Mouse (Mus musculus): Measurements from ENCODE around the gene Ranbp10. TPM values are rescaled to one million over a fixed set of nuclear protein-coding genes. Genes with fewer than 3 reads are reported as not detected.

Ranbp10 gene
- 17.1 TPM for polyA plus RNA-seq (2015; fragmentation: Illumina TruSeq; extraction: RNeasy Lipid Tissue Mini Kit (QIAGEN cat#74804); ENCODE audit: low read depth, low replicate concordance)

DNA sequence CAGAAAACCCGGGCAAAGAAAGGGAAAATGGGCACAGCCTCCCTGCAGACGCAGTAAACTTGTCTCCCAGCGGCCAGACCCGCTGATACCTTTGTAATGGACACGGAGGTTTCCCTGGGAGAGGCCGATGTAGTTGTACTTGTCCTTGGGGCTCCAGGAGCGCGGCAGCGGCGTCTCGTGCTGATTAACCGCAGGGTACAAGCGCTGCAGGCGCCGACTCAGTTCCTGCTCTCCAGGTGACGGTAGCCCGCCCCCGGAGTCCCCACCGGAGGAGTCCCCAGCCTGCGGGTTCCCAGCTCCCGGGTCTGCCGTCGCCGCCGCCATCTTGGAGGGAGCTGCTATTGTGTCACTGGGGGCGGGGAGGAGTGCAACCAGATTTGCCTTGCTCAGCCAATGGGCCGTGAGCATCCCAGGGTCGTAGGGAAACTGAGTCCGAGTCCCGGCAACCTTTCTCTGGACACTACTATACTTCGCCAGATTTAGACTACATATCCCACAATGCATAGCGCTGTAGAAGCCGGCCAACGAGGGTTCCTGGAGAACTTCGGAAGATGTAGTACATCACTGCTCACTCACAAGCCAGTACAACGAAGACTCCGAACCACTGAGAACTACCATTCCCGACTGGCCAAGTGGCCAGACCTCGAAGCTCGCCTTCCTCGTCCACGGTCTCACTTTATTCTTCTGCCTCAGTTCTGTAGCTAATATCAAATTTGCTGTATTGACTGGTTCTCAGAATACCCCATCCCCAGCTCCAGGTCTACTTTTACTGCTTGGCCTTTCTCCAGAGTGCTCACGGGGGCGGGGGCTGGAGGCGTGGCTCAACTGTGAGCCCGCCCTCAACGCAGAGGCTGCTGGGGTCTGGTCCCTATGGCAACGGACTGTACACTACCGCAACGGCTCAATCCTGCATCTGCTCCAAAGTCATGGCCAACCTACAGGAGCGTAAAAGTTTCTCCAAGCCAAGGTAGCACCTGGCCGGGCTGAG lies at the start of gene Ranbp10, which contains the start of gene Tsnaxip1:
TSS of gene Ranbp10 (minus strand) at position 490 of the 988 bp plus-strand sequence.
TSS of gene Tsnaxip1 (plus strand) at position 871 of the 988 bp plus-strand sequence.

DNA sequence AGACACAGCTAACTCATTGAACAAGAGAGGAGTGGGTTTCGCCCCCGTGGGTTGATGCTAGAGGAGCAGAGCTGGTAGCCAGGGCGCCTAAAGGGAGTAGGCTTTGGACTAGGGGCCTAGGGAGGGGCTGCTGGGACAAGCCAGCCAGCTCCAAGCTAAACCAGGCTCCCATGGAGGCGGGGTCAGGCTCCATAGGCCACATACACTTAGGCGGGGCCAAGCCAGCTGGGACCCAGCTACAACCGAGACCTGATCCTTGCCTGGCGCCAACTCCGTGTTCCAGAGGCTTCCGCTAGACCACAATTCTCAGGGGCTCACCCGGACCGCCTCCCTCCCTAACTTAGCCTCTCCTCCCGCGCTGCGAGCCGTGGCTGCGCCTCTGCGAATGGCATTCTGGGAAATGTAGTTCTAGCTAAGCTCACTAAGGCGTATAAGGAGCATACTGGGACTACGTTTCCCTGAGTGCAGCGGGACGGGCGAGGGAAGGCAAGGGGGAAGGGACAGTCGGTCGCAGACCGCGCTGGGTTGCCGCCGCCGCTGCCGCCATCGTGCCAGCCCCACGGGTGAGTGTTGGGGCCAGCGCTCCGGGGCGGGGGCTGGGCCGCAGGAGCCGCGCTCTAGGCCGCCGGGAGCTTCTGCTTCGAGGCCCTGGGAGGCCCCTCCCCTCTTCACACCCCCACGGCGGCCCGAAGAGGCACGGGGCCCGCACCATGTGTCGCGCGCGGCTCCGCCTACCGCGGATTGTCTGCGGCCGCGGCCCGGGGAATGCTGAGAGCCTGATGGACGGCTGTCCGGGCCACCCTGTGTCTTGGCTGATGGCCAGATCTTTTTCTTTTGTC lies 33.2 kb upstream of the Ranbp10 start, which contains the start of gene Nutf2:
TSS of gene Nutf2 (plus strand) at position 438 of the 839 bp plus-strand sequence.

DNA sequence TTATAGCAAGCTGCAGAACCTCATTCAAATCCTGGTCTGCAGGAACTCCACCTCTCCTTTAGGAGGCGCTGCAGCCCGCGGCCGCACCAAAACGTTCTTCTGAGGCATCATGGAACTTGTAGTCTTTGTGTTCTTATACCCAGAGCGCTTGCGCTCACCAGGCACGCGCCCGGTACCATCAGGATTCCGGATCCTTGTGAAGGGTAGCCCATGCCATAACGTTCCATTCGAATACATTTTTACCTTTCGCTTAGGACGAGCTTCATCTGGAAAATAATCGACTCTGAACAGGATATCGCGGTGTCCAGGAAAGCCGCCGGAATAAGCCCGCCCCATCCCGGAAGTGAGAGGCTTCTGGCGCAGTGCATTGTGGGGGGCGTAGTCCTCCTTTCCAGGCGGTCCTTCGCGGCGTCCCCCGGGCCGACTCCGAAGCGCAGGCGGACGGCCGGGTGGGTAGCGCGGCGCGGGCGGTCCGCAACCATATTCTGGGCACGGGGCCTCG lies 27.6 kb upstream of the Ranbp10 start, which contains the start of gene Thap11:
TSS of gene Thap11 (plus strand) at position 418 of the 502 bp plus-strand sequence.

DNA sequence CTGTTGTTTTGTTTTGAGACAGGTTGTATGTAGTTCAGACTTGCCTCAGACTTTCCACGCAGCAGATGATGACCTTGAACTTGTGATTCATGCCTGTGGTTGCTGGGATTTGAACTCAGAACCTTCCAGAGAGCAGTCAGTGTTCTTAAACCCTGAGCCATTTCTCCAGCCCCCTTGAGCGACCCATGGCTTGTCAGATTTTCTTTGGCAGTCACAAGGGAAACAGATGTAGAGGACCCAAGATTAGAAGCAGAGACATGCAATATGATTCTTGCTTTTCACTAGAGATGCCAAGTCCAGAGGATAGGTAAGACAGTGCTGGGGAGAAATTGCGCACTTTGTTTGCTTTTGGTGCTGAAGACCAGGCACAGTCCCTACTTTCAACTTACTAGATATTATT lies 26.0 kb upstream of the Ranbp10 start, which contains the start of gene Cenpt:
TSS of gene Cenpt (minus strand) at position 101 of the 400 bp plus-strand sequence.

DNA sequence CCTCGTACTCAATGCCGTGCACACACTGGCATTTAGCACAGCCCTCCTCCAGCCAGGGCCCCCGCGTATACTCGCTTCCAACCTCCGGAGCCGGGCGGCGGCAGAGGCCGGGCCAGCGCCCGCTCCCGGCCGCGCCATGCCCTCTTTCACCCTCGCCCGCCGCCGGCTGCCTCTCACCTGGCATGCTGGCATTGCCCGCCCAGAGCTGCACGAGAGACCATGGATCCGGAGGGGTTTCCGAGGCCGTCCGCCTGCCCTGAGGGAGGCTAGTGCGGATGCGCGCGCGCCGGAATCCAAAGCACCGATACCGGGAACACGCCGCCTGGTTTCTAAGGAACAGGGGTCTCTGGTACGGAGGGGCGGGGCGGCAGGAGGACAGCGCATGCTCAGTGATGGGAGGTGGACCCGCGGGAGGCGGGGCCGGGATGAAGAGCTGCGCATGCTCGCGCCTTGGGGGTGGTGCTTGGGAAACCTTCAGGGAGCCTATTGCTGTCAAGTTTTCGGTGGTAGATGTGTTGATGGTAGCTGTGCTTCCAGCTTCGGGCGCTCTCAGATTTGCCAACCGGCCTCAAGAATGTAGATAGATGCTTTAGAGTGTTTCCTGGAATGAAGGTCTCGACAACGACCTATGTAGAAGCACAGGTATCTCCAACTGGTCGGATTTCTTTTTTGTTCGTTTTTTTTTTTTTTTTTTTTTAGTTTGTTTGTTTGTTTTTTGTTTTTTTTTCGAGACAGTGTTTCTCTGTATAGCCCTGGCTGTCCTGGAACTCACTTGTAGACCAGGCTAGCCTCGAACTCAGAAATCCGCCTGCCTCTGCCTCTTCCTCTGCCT lies 68.7 kb downstream of the Ranbp10 start, which contains the start of gene Gfod2:
TSS of gene Gfod2 (minus strand) at position 388 of the 832 bp plus-strand sequence.

Other genes with a start within 250 kb of the Ranbp10 start
- gene Ripor1, start 222.1 kb downstream of the Ranbp10 start, polyA plus RNA-seq (2015; fragmentation: Illumina TruSeq; extraction: RNeasy Lipid Tissue Mini Kit (QIAGEN cat#74804); ENCODE audit: low read depth, low replicate concordance), result 42.2 TPM
- 56.7 TPM for gene Ctcf, start 190.8 kb downstream of the Ranbp10 start, polyA plus RNA-seq (2015; fragmentation: Illumina TruSeq; extraction: RNeasy Lipid Tissue Mini Kit (QIAGEN cat#74804); ENCODE audit: low read depth, low replicate concordance)
- not detected for gene Agrp, start 190.0 kb downstream of the Ranbp10 start, polyA plus RNA-seq (2015; fragmentation: Illumina TruSeq; extraction: RNeasy Lipid Tissue Mini Kit (QIAGEN cat#74804); ENCODE audit: low read depth, low replicate concordance)
- 42.3 TPM for gene Carmil2, start 141.1 kb downstream of the Ranbp10 start, polyA plus RNA-seq (2015; fragmentation: Illumina TruSeq; extraction: RNeasy Lipid Tissue Mini Kit (QIAGEN cat#74804); ENCODE audit: low read depth, low replicate concordance)
- gene Acd, start 126.2 kb downstream of the Ranbp10 start, polyA plus RNA-seq (2015; fragmentation: Illumina TruSeq; extraction: RNeasy Lipid Tissue Mini Kit (QIAGEN cat#74804); ENCODE audit: low read depth, low replicate concordance), result 44.3 TPM
- 53.7 TPM for gene Pard6a, start 126.2 kb downstream of the Ranbp10 start, polyA plus RNA-seq (2015; fragmentation: Illumina TruSeq; extraction: RNeasy Lipid Tissue Mini Kit (QIAGEN cat#74804); ENCODE audit: low read depth, low replicate concordance)
- not detected for gene 4933405L10Rik, start 119.7 kb downstream of the Ranbp10 start, polyA plus RNA-seq (2015; fragmentation: Illumina TruSeq; extraction: RNeasy Lipid Tissue Mini Kit (QIAGEN cat#74804); ENCODE audit: low read depth, low replicate concordance)
- gene Enkd1, start 119.1 kb downstream of the Ranbp10 start, polyA plus RNA-seq (2015; fragmentation: Illumina TruSeq; extraction: RNeasy Lipid Tissue Mini Kit (QIAGEN cat#74804); ENCODE audit: low read depth, low replicate concordance), result 10.3 TPM
- 22.9 TPM for gene Gfod2, start 68.7 kb downstream of the Ranbp10 start, polyA plus RNA-seq (2015; fragmentation: Illumina TruSeq; extraction: RNeasy Lipid Tissue Mini Kit (QIAGEN cat#74804); ENCODE audit: low read depth, low replicate concordance)
- 0.71 TPM for gene Tsnaxip1, start 381 bp upstream of the Ranbp10 start, polyA plus RNA-seq (2015; fragmentation: Illumina TruSeq; extraction: RNeasy Lipid Tissue Mini Kit (QIAGEN cat#74804); ENCODE audit: low read depth, low replicate concordance)
- 13.9 TPM for gene Cenpt, start 25.9 kb upstream of the Ranbp10 start, polyA plus RNA-seq (2015; fragmentation: Illumina TruSeq; extraction: RNeasy Lipid Tissue Mini Kit (QIAGEN cat#74804); ENCODE audit: low read depth, low replicate concordance)
- gene Thap11, start 27.8 kb upstream of the Ranbp10 start, polyA plus RNA-seq (2015; fragmentation: Illumina TruSeq; extraction: RNeasy Lipid Tissue Mini Kit (QIAGEN cat#74804); ENCODE audit: low read depth, low replicate concordance), result 37.5 TPM
- gene Nutf2, start 33.2 kb upstream of the Ranbp10 start, polyA plus RNA-seq (2015; fragmentation: Illumina TruSeq; extraction: RNeasy Lipid Tissue Mini Kit (QIAGEN cat#74804); ENCODE audit: low read depth, low replicate concordance), result 102 TPM
- 36.3 TPM for gene Edc4, start 53.5 kb upstream of the Ranbp10 start, polyA plus RNA-seq (2015; fragmentation: Illumina TruSeq; extraction: RNeasy Lipid Tissue Mini Kit (QIAGEN cat#74804); ENCODE audit: low read depth, low replicate concordance)
- 2.5 TPM for gene Nrn1l, start 66.2 kb upstream of the Ranbp10 start, polyA plus RNA-seq (2015; fragmentation: Illumina TruSeq; extraction: RNeasy Lipid Tissue Mini Kit (QIAGEN cat#74804); ENCODE audit: low read depth, low replicate concordance)
- 5.9 TPM for gene Pskh1, start 73.1 kb upstream of the Ranbp10 start, polyA plus RNA-seq (2015; fragmentation: Illumina TruSeq; extraction: RNeasy Lipid Tissue Mini Kit (QIAGEN cat#74804); ENCODE audit: low read depth, low replicate concordance)
- 2.1 TPM for gene Ctrl, start 106.5 kb upstream of the Ranbp10 start, polyA plus RNA-seq (2015; fragmentation: Illumina TruSeq; extraction: RNeasy Lipid Tissue Mini Kit (QIAGEN cat#74804); ENCODE audit: low read depth, low replicate concordance)
- gene Psmb10, start 111.1 kb upstream of the Ranbp10 start, polyA plus RNA-seq (2015; fragmentation: Illumina TruSeq; extraction: RNeasy Lipid Tissue Mini Kit (QIAGEN cat#74804); ENCODE audit: low read depth, low replicate concordance), result 111 TPM
- gene Lcat, start 116.0 kb upstream of the Ranbp10 start, polyA plus RNA-seq (2015; fragmentation: Illumina TruSeq; extraction: RNeasy Lipid Tissue Mini Kit (QIAGEN cat#74804); ENCODE audit: low read depth, low replicate concordance), result 38.2 TPM
- 14.4 TPM for gene Slc12a4, start 138.7 kb upstream of the Ranbp10 start, polyA plus RNA-seq (2015; fragmentation: Illumina TruSeq; extraction: RNeasy Lipid Tissue Mini Kit (QIAGEN cat#74804); ENCODE audit: low read depth, low replicate concordance)
- not detected for gene Dpep3, start 152.1 kb upstream of the Ranbp10 start, polyA plus RNA-seq (2015; fragmentation: Illumina TruSeq; extraction: RNeasy Lipid Tissue Mini Kit (QIAGEN cat#74804); ENCODE audit: low read depth, low replicate concordance)
- 21.1 TPM for gene Dus2, start 164.0 kb upstream of the Ranbp10 start, polyA plus RNA-seq (2015; fragmentation: Illumina TruSeq; extraction: RNeasy Lipid Tissue Mini Kit (QIAGEN cat#74804); ENCODE audit: low read depth, low replicate concordance)
- gene Dpep2nb, start 178.6 kb upstream of the Ranbp10 start, polyA plus RNA-seq (2015; fragmentation: Illumina TruSeq; extraction: RNeasy Lipid Tissue Mini Kit (QIAGEN cat#74804); ENCODE audit: low read depth, low replicate concordance), result not detected
- 11.2 TPM for gene Ddx28, start 184.5 kb upstream of the Ranbp10 start, polyA plus RNA-seq (2015; fragmentation: Illumina TruSeq; extraction: RNeasy Lipid Tissue Mini Kit (QIAGEN cat#74804); ENCODE audit: low read depth, low replicate concordance)
- 6.3 TPM for gene Nfatc3, start 231.5 kb upstream of the Ranbp10 start, polyA plus RNA-seq (2015; fragmentation: Illumina TruSeq; extraction: RNeasy Lipid Tissue Mini Kit (QIAGEN cat#74804); ENCODE audit: low read depth, low replicate concordance)